Mouse (Mus musculus) forebrain, embryonic 11.5 days (tissue): Measurements from ENCODE around the gene Chit1. TPM values are rescaled to one million over a fixed set of nuclear protein-coding genes. Genes with fewer than 3 reads are reported as not detected.

Experiments
- ATAC-seq: fragments of 200-750 bp; cut with Nextera tagmentation; replicated peaks from 2 replicates; pipeline ENCODE4 v1.8.0; 2017; ENCODE audit warnings: moderate TSS enrichment; ENCODE audit not compliant: low FRiP score
- DNase-seq: peaks from one replicate; pipeline ENCODE4 v3.0.0-alpha.2; 2017; ENCODE audit warnings: low spot score
- H3K27ac ChIP-seq: fragments of 300-500 bp; sonication (generic); 2 replicates; pipeline ENCODE4 v1.5.1; 2014; ENCODE audit warnings: low read depth, low read length
- H3K27me3 ChIP-seq: fragments of 300-500 bp; sonication (generic); 2 replicates; pipeline ENCODE4 v1.6.1; 2014; ENCODE audit warnings: mild to moderate bottlenecking, low read length, mixed read lengths; ENCODE audit not compliant: control insufficient read depth, insufficient read depth
- H3K36me3 ChIP-seq: fragments of 300-500 bp; sonication (generic); 2 replicates; pipeline ENCODE4 v1.6.1; 2014; ENCODE audit warnings: mild to moderate bottlenecking, low read length, moderate library complexity, mixed read lengths; ENCODE audit not compliant: control insufficient read depth, insufficient read depth
- H3K4me1 ChIP-seq: fragments of 300-500 bp; sonication (generic); replicated peaks from 2 replicates; pipeline ENCODE4 v1.6.1; 2014; ENCODE audit warnings: low read length, mixed read lengths; ENCODE audit not compliant: control insufficient read depth, insufficient read depth
- H3K4me2 ChIP-seq: fragments of 300-500 bp; sonication (generic); 2 replicates; pipeline ENCODE4 v1.6.1; 2014; ENCODE audit warnings: low read depth, mild to moderate bottlenecking, low read length, moderate library complexity, mixed read lengths; ENCODE audit not compliant: severe bottlenecking
- H3K4me3 ChIP-seq: fragments of 300-500 bp; sonication (generic); 2 replicates; pipeline ENCODE4 v1.5.1; 2014; ENCODE audit warnings: low read depth, low read length
- H3K9ac ChIP-seq: fragments of 300-500 bp; sonication (generic); 2 replicates; pipeline ENCODE4 v1.6.1; 2014; ENCODE audit warnings: low read length
- H3K9me3 ChIP-seq: fragments of 300-500 bp; sonication (generic); 2 replicates; pipeline ENCODE4 v1.6.1; 2016; ENCODE audit warnings: low read length, mixed read lengths; ENCODE audit not compliant: control insufficient read depth
- WGBS: fragments of 180-500 bp; shearing (Covaris S2); extraction: QIAGEN DNeasy Blood & Tissue Kit; methylation state at CpG from one replicate; pipeline ENCODE4 v1.1.7; 2014; 5-methylcytosine and 5-hydroxymethylcytosine counted together
- polyA plus RNA-seq: library from polyadenylated mRNA; unstranded; fragments of >200 nt; fragmentation: Nextera tagmentation; extraction: Ambion mirVana; gene quantifications from 2 replicates; pipeline ENCODE4 v1.2.1, GENCODE M21; 2014

Gene Chit1
- polyA plus RNA-seq, 1 experiment from 2014 or later: not detected

DNA sequence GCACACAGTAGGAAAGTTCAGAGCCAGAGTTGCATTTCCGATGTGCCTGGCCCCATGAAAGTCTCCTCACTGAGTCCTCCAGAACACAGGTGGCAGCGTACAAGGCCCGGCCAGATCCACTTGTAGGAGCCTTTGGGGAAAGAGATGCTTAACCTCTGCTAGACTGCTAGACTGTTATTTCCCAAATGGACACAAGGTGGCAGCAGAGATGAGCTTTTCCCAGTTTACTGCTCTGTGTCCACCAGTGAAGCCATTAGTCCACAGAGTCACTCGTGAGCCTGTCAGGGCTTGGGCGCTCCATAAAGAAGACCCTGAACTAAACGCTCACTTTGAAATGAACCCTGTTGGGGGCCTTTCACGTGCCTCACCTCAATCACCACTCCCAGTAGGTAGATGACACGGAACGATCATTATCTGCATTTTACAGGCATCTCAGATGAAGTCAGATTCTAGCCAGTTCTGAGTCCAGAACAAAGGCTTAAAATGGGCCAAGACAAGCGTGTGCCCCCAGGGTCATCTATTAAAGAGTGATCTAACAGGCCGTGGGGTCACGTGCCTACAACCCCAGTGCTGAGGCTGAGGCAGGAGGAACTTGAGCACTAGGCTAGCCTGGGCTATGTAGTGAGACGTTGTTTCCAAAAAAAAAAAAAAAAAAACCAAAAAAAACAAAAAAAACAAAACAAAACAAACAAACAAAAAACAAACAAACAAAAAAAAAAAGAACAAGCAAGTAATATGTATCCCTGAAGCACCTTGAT, 40.8 kb downstream of the Chit1 start:
- no peaks in the 10 kb centered on the region for H3K4me1 ChIP-seq
- H3K27ac ChIP-seq: no peak overlapping the region
- ATAC-seq (peak; percentile 79), DNase-seq (peak; percentile 91)
- no peak overlapping the region for H3K4me3 ChIP-seq
- H3K36me3 ChIP-seq: no peaks in the 10 kb centered on the region
- H3K9me3 ChIP-seq: no peaks in the 10 kb centered on the region; the same call in 1 of the 2 replicates
- H3K4me2 ChIP-seq: no peak overlapping the region
- H3K27me3 ChIP-seq: no peaks in the 10 kb centered on the region
- no peak overlapping the region for H3K9ac ChIP-seq
- WGBS: 37% methylated on average over 13 of the region's 13 CpGs

DNA sequence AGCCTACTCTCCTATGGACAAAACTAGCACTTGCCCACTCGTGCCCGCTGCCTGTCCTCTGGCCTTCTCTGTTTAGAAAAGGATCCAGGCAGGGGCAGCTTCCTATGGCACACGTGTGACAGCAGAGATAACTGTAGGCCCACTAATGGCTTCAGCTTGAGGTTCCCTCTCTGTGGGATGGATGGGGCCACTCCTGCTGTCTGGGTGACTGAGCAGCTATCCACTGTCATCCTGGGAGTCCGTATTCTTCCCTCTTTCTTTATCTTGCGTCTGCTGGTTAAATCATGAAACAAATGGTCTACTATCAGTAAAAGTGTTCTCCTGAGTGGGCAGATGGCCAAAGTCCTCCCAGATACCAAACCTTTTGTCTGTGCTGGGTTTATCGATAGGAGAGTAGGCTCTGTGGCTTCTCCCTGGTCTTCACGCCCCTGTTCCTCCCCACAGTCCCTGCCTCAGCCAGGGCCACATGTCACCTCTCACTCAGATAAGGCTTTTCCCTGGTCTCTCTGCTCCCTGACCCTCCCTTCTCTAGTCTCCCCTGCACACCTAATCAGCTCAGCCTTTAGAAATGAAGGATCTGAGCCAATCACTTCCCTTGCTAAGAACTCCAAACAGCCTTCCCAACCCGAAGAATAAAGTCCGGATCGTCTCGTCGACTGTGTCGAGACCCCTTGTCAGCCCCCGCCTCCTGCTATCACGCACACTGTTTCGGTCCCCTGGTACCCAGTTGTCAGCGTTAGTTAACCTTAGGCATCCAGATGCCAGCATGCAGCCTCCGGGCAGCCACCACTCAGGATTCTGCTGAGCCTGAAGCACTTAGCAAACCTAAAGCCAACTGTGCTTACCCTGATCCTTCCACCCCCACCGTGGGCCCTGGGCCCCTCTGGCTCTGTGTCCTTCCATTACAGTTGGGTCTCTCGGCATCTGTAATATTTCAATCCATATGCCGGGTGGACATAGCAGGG, 41.9 kb downstream of the Chit1 start:
- no peaks in the 10 kb centered on the region; the same call in 1 of the 2 replicates for H3K9me3 ChIP-seq
- WGBS: 80% methylated on average over 21 of the region's 21 CpGs
- DNase-seq (no peak), ATAC-seq (no peak)
- H3K4me3 ChIP-seq: no peak overlapping the region
- H3K36me3 ChIP-seq: no peaks in the 10 kb centered on the region
- H3K9ac ChIP-seq: no peak overlapping the region
- H3K4me1 ChIP-seq: no peaks in the 10 kb centered on the region
- H3K4me2 ChIP-seq: no peak overlapping the region
- no peak overlapping the region for H3K27ac ChIP-seq
- no peaks in the 10 kb centered on the region for H3K27me3 ChIP-seq

DNA sequence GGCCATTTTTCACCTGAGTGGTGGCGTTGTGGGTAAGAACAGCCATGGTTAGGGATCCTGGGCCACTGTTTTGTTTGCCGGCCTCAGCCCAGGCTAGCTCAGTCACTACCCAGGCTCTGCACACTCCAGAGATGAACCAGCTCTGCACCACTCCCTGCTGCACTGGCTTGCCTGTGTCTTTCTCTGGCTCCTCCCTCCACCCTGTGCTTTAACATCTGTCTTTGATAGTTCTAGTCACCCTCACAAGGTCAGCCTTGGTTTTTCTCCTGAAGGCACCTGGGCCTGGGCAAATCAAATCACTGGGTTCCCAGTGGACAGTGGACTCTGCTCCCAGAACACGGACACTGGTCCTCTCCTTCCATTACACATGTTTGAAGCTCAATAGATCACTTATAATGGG, 43.1 kb downstream of the Chit1 start:
- Histone ChIP-seq H3K9me3 (no peaks in the 10 kb centered on the region; the same call in 1 of the 2 replicates), H3K27me3 (no peaks in the 10 kb centered on the region), H3K27ac (no peak overlapping the region), H3K4me3 (no peak overlapping the region), H3K4me1 (no peaks in the 10 kb centered on the region), H3K4me2 (no peak overlapping the region), H3K9ac (no peak overlapping the region), H3K36me3 (no peaks in the 10 kb centered on the region)
- DNase-seq (no peak), ATAC-seq (no peak)
- 86% methylated on average over 3 of the region's 3 CpGs for WGBS

GRCm38 (mm10) chr1:134154655-134155054, 43.6 kb downstream of the Chit1 start:
- WGBS: 60% methylated on average over 3 of the region's 3 CpGs
- ATAC-seq (no peak), DNase-seq (no peak)
- Histone ChIP-seq H3K9me3 (no peaks in the 10 kb centered on the region; the same call in 1 of the 2 replicates), H3K27ac (no peak overlapping the region), H3K9ac (no peak overlapping the region), H3K4me2 (no peak overlapping the region), H3K4me1 (no peaks in the 10 kb centered on the region), H3K36me3 (no peaks in the 10 kb centered on the region), H3K4me3 (no peak overlapping the region), H3K27me3 (no peaks in the 10 kb centered on the region)

DNA sequence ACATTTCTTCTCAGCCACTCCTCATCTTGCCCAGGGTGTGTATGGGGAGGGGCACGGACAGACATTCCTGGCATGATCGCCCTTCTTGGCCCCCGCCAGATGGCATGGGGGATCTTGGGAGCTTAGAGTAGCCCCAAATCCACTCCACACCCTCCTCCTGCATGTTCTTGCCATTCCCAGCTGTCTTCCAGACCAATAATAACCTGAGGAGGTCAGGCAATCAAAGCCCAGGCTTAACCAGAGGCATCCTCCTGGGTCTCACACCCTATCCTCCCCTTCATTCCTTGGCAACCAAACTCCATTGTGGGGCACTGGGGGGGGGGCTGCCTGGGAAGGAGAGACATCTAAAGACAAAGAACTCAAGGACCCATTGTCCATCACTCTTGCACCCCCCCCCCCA, 49.4 kb downstream of the Chit1 start:
- H3K4me2 ChIP-seq: no peak overlapping the region
- H3K27me3 ChIP-seq: no peaks in the 10 kb centered on the region
- DNase-seq (no peak), ATAC-seq (no peak)
- H3K9ac ChIP-seq: no peak overlapping the region
- no peak overlapping the region for H3K27ac ChIP-seq
- H3K36me3 ChIP-seq: no peaks in the 10 kb centered on the region
- WGBS: 93% methylated on average over 3 of the region's 3 CpGs
- H3K4me3 ChIP-seq: no peak overlapping the region
- H3K9me3 ChIP-seq: no peaks in the 10 kb centered on the region
- H3K4me1 ChIP-seq: no peaks in the 10 kb centered on the region

DNA sequence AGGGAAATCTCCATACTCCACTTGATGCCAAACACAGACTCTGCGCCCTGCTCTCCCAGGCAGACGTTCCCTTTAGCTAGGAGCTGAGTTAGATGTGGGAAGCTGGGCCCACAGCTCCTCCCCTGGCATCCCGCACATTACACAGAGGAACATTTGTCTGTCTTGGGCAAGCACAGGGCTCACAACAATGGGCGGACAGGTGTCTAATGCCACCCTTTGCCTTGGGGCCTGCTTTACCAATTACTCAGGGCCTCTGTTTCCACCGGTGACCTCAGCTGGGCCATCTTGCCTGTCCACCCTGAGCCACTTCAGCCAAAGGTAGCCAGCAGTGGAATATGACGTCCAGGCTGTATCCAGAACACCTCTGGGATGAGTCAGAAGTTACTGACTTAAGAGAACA, 50.4 kb downstream of the Chit1 start:
- no peaks in the 10 kb centered on the region for H3K36me3 ChIP-seq
- no peak overlapping the region for H3K27ac ChIP-seq
- no peak overlapping the region for H3K9ac ChIP-seq
- H3K4me3 ChIP-seq: no peak overlapping the region
- no peaks in the 10 kb centered on the region for H3K9me3 ChIP-seq
- H3K4me2 ChIP-seq: no peak overlapping the region
- DNase-seq (no peak), ATAC-seq (no peak)
- 79% methylated on average over 6 of the region's 6 CpGs for WGBS
- no peaks in the 10 kb centered on the region for H3K4me1 ChIP-seq
- no peaks in the 10 kb centered on the region for H3K27me3 ChIP-seq

DNA sequence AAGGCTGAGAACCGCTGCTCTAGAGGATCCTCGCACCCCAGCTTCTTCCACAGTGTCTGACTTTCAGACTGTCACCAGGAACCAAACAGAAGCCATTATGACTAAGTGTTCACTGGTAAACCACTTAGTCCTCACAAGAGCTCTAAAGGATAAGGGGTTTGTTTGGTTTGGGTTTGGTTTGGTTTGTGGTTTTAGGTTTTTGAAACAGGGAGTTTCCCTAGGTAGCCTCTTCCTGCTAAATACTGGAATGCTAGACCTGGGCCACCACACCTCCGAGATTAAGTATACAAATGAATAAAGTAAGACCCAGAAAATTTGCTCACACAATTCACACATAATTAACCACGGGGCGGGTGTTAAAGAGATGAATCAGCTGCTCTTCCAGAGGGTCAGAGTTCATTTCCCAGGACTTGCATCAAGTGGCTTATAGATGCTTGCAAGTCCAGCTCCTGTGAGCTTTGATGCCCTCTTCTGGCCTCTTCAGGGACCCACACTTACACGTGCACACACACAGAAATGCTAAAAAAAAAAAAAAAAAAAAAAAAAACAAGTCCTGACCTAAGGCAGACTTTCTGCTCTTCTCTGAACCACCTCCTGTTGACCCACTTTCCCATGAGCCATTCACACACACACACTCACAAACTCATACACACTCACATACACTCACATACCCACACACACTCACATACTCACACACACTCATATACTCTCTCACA, 51.6 kb downstream of the Chit1 start:
- Histone ChIP-seq H3K4me3 (no peak overlapping the region), H3K9me3 (no peaks in the 10 kb centered on the region), H3K4me2 (no peak overlapping the region), H3K9ac (no peak overlapping the region), H3K27ac (no peak overlapping the region), H3K36me3 (no peaks in the 10 kb centered on the region), H3K27me3 (no peaks in the 10 kb centered on the region), H3K4me1 (no peaks in the 10 kb centered on the region)
- 81% methylated on average over 6 of the region's 6 CpGs for WGBS
- DNase-seq (no peak), ATAC-seq (no peak)

- no peak for ATAC-seq
Observed at GRCm38 (mm10) chr1:134163476-134163875, 52.4 kb downstream of the Chit1 start.

More at GRCm38 (mm10) chr1:134163476-134163875, 52.4 kb downstream of the Chit1 start:
- no peak overlapping the region for H3K4me2 ChIP-seq
- 89% methylated on average over 7 of the region's 7 CpGs for WGBS
- H3K9ac ChIP-seq: no peak overlapping the region
- H3K27ac ChIP-seq: no peak overlapping the region
- no peaks in the 10 kb centered on the region for H3K9me3 ChIP-seq
- DNase-seq: no peak
- no peaks in the 10 kb centered on the region for H3K4me1 ChIP-seq
- H3K4me3 ChIP-seq: no peak overlapping the region
- H3K36me3 ChIP-seq: no peaks in the 10 kb centered on the region
- no peaks in the 10 kb centered on the region for H3K27me3 ChIP-seq
